Mouse (Mus musculus) ES-E14 (cell line): ENCODE measurements around the gene Lin28b.
"Not testable (repeated sequence)": the region's sequence is repeated elsewhere in the genome, so short reads cannot be mapped to it uniquely, and the experiment has no call there.

ENCODE experiments used
- CHD2 ChIP-seq: IDR thresholded peaks from 2 replicates; pipeline ENCODE4 v1.6.1; 2014; ENCODE audit warnings: mild to moderate bottlenecking, low read depth, low read length, inconsistent platforms
- ZNF384 ChIP-seq: IDR thresholded peaks from 2 replicates; pipeline ENCODE4 v1.6.1; 2012; ENCODE audit warnings: low read depth, low read length, inconsistent platforms

GRCm38 (mm10) chr10:45348143-45348542 is 138.1 kb downstream of the Lin28b start:
- TF ChIP-seq ZNF384, CHD2: not testable (repeated sequence)
